In genomic region chr14:101949114-101949513, GRCm38 (mm10) we compare ENCODE assay signal across 8 mouse cellular contexts.
A peak's percentile ranks its signal among the peaks of the same experiment; 100 is the strongest.
DNase-seq lines count a peak whose midpoint lies in the region; ATAC-seq and TF ChIP-seq lines count a peak whose summit lies in the region.
"Had no signal": no experiment of that assay in that cellular context is flagged by ENCODE, and none has a peak within 500 bp of the region (broad histone marks: within the 10 kb centered on the region; RNA-seq: fewer than 3 reads in every experiment).

No protein-coding gene starts in this region.

- no peak overlapping the region for H3K9ac ChIP-seq in liver, embryonic 11.5 days (ENCODE audit: low read depth, low read length)
- no peak overlapping the region for H3K9ac ChIP-seq in intestine, postnatal 0 days (ENCODE audit: low read depth, low read length)

- 0 out of 2 replicates have a peak, but pooled peaks have one; percentile 20 for ATAC-seq in liver, embryonic 11.5 days (replicated peaks; ENCODE audit: low FRiP score)
- peak; percentile 66 for ATAC-seq in intestine, postnatal 0 days
- no peak for ATAC-seq in erythroid progenitor cell, adult 5-6 weeks (replicated peaks; ENCODE audit: low FRiP score, poor library complexity, severe bottlenecking)

- peak; percentile 49; the same call in 1 of the 2 replicates for TF ChIP-seq CTCF in cortical plate, adult 2 months (IDR thresholded peaks at IDR 0.05; ENCODE audit: extremely low read depth, insufficient read depth, low read length)
- peak; percentile 81 for TF ChIP-seq CTCF in intestine, postnatal 0 days (IDR thresholded peaks at IDR 0.05; ENCODE audit: low read depth)

- no peak overlapping the region for H3K4me3 ChIP-seq in liver, embryonic 11.5 days (ENCODE audit: low read depth, low read length)
- no peak overlapping the region for H3K4me3 ChIP-seq in cortical plate, adult 2 months (ENCODE audit: insufficient read depth, low read length)
- H3K4me3 ChIP-seq in intestine, postnatal 0 days (ENCODE audit: low read depth, low read length): no peak overlapping the region
- H3K4me3 ChIP-seq: erythroblast, embryonic 14.5 days had no signal

- H3K4me1 ChIP-seq in liver, embryonic 11.5 days (replicated peaks; ENCODE audit: control insufficient read depth, insufficient read depth, low read length): no peaks in the 10 kb centered on the region
- H3K4me1 ChIP-seq in cortical plate, adult 2 months (ENCODE audit: control insufficient read depth, insufficient read depth, low read length): no peaks in the 10 kb centered on the region
- H3K4me1 ChIP-seq in intestine, postnatal 0 days (replicated peaks; ENCODE audit: control insufficient read depth, insufficient read depth, low read length): no peaks in the 10 kb centered on the region

- no peak overlapping the region for H3K27ac ChIP-seq in liver, embryonic 11.5 days (ENCODE audit: low read depth, low read length)
- H3K27ac ChIP-seq in cortical plate, adult 2 months (ENCODE audit: insufficient read depth, low read length): no peak overlapping the region
- no peak overlapping the region for H3K27ac ChIP-seq in intestine, postnatal 0 days (ENCODE audit: low read depth, low read length)

- H3K9me3 ChIP-seq in liver, embryonic 11.5 days (ENCODE audit: control insufficient read depth, low read length): no peaks in the 10 kb centered on the region
- H3K9me3 ChIP-seq in intestine, postnatal 0 days (ENCODE audit: control insufficient read depth): no peaks in the 10 kb centered on the region

- WGBS in liver, embryonic 11.5 days: 43% methylated on average over 2 of the region's 2 CpGs
- 45% methylated on average over 2 of the region's 2 CpGs for WGBS in intestine, postnatal 0 days

- DNase-seq in liver, embryonic 11.5 days (ENCODE audit: low spot score): no peak
- DNase-seq in liver (no peak), WW6 (ENCODE audit: low read depth, low spot score) (peak; percentile 45)
- DNase-seq in retina, postnatal 7 days (ENCODE audit: low read depth, low spot score): peak; percentile 25

- no peak for TF ChIP-seq POLR2A in cortical plate, adult 2 months (IDR thresholded peaks at IDR 0.05; ENCODE audit: extremely low read depth, insufficient read depth, low read length)

- no peaks in the 10 kb centered on the region for H3K27me3 ChIP-seq in liver, embryonic 11.5 days (replicated peaks; ENCODE audit: control insufficient read depth, insufficient read depth, low read length)
- no peaks in the 10 kb centered on the region for H3K27me3 ChIP-seq in intestine, postnatal 0 days (replicated peaks; ENCODE audit: control insufficient read depth, insufficient read depth, low read length)

- H3K4me2 ChIP-seq in liver, embryonic 11.5 days: no peak overlapping the region
- no peak overlapping the region for H3K4me2 ChIP-seq in intestine, postnatal 0 days (replicated peaks; ENCODE audit: low read depth)

- no peaks in the 10 kb centered on the region for H3K36me3 ChIP-seq in liver, embryonic 11.5 days (ENCODE audit: control insufficient read depth, insufficient read depth, low read length)
- H3K36me3 ChIP-seq in intestine, postnatal 0 days (ENCODE audit: control insufficient read depth, insufficient read depth): no peaks in the 10 kb centered on the region

Comparison
In these comparisons a context has a peak if more than half of its experiments do, and no peak if none do; other contexts are left out.
1. DNase-seq: peak in WW6 (single experiment) and retina, postnatal 7 days (single experiment); none in liver, embryonic 11.5 days (single experiment) and liver (single experiment).